Mouse (Mus musculus): ENCODE measurements around the gene Prkx. TPM values are rescaled to one million over a fixed set of nuclear protein-coding genes. Genes with fewer than 3 reads are reported as not detected.

Prkx gene
- total RNA-seq, 2 experiments from 2014 or later = 11.6 to 12.1 TPM

Other genes with a start within 250 kb of the Prkx start
- gene Pbsn, start 57.3 kb upstream of the Prkx start, total RNA-seq (2021) = not detected
- gene Gm14744, start 68.5 kb upstream of the Prkx start, total RNA-seq (2021) = not detected
- not detected for gene 5430402E10Rik, start 128.8 kb upstream of the Prkx start, total RNA-seq (2021)